Mouse (Mus musculus) inflammation-experienced regulatory T-cells, adult 6 months (primary cell): Measurements from ENCODE around the gene Kazald1. TPM values are rescaled to one million over a fixed set of nuclear protein-coding genes. Genes with fewer than 3 reads are reported as not detected.
"Not testable (repeated sequence)": the region's sequence is repeated elsewhere in the genome, so short reads cannot be mapped to it uniquely, and the experiment has no call there.

Experiments
- ATAC-seq: one replicate; pipeline ENCODE4 v1.8.0; 2017
- polyA plus RNA-seq, 3 experiments: library from polyadenylated mRNA; unstranded; fragments of 100-300 nt; shearing (Covaris generic); gene quantifications; one replicate each; pipeline ENCODE4 v1.2.1; 2017

Kazald1 gene
- polyA plus RNA-seq: 1 to 10 TPM in 1 of 3 experiments, under 1 TPM in 2; 0.21 to 1.0 (median 0.56) TPM

- ATAC-seq: peak; percentile 70
Observed at GRCm38 (mm10) chr19:45074580-45075322, at the start of gene Kazald1. Kazald1 (plus strand) TSS chr19:45075241.

- ATAC-seq: no peak
Observed at GRCm38 (mm10) chr19:45025937-45026568, 49.0 kb upstream of the Kazald1 start.

- no peak for ATAC-seq
Observed at GRCm38 (mm10) chr19:45026958-45027670, 47.9 kb upstream of the Kazald1 start.

GRCm38 (mm10) chr19:45027848-45028247, 47.2 kb upstream of the Kazald1 start:
- ATAC-seq: no peak

GRCm38 (mm10) chr19:45028746-45029145, 46.3 kb upstream of the Kazald1 start:
- no peak for ATAC-seq

GRCm38 (mm10) chr19:45029571-45029970, 45.5 kb upstream of the Kazald1 start:
- no peak for ATAC-seq

- ATAC-seq: no peak
Observed at GRCm38 (mm10) chr19:45030111-45030510, 44.9 kb upstream of the Kazald1 start.

GRCm38 (mm10) chr19:45030746-45031693, 44.0 kb upstream of the Kazald1 start:
- ATAC-seq: peak; percentile 53

- ATAC-seq: peak; percentile 65
Observed at GRCm38 (mm10) chr19:45031780-45032179, 43.3 kb upstream of the Kazald1 start.

GRCm38 (mm10) chr19:45032570-45033332, 42.3 kb upstream of the Kazald1 start:
- peak; percentile 53 for ATAC-seq

GRCm38 (mm10) chr19:45036867-45037266, 38.2 kb upstream of the Kazald1 start:
- no peak for ATAC-seq

GRCm38 (mm10) chr19:45038198-45038597, 36.8 kb upstream of the Kazald1 start:
- ATAC-seq: not testable (repeated sequence)

GRCm38 (mm10) chr19:45040214-45040613, 34.8 kb upstream of the Kazald1 start:
- ATAC-seq: no peak

GRCm38 (mm10) chr19:45044389-45044927, 30.6 kb upstream of the Kazald1 start:
- no peak for ATAC-seq

GRCm38 (mm10) chr19:45045236-45045635, 29.8 kb upstream of the Kazald1 start:
- no peak for ATAC-seq

GRCm38 (mm10) chr19:45045651-45046050, 29.4 kb upstream of the Kazald1 start, which contains the start of gene Pdzd7:
Pdzd7 (minus strand) TSS chr19:45045717.
- no peak for ATAC-seq

GRCm38 (mm10) chr19:45046523-45047321, 28.3 kb upstream of the Kazald1 start:
- ATAC-seq: peak; percentile 30

GRCm38 (mm10) chr19:45047417-45047934, 27.6 kb upstream of the Kazald1 start, which contains the start of gene Sfxn3:
Sfxn3 (plus strand) TSS chr19:45047503.
- ATAC-seq: peak; percentile 84

GRCm38 (mm10) chr19:45047935-45048643, 27.0 kb upstream of the Kazald1 start:
- peak; percentile 72 for ATAC-seq
